Mouse (Mus musculus) cortical plate, adult 2 months (tissue): Measurements from ENCODE around the gene Ifit2. TPM values are rescaled to one million over a fixed set of nuclear protein-coding genes. Genes with fewer than 3 reads are reported as not detected.

ENCODE experiments used
- H3K27ac ChIP-seq: fragments of 200-500 bp; 2 replicates; pipeline ENCODE4 v1.5.1; 2012; ENCODE audit warnings: low read length, control low read depth, inconsistent platforms; ENCODE audit not compliant: insufficient read depth
- H3K4me1 ChIP-seq: fragments of 200-500 bp; 2 replicates; pipeline ENCODE4 v1.6.1; 2011; ENCODE audit warnings: low read length; ENCODE audit not compliant: control insufficient read depth, insufficient read depth
- H3K4me3 ChIP-seq: fragments of 200-500 bp; 2 replicates; pipeline ENCODE4 v1.5.1; 2011; ENCODE audit warnings: mild to moderate bottlenecking, low read length, control low read depth; ENCODE audit not compliant: insufficient read depth
- CTCF ChIP-seq: fragments of 200-500 bp; IDR thresholded peaks from 2 replicates; pipeline ENCODE4 v1.5.1; 2011; ENCODE audit warnings: mild to moderate bottlenecking, control low read depth, low read length; ENCODE audit not compliant: insufficient read depth; ENCODE audit errors: extremely low read depth
- POLR2A ChIP-seq: fragments of 200-500 bp; IDR thresholded peaks from 2 replicates; pipeline ENCODE4 v1.6.1; 2011; ENCODE audit warnings: mild to moderate bottlenecking, low read length, control low read depth; ENCODE audit not compliant: insufficient read depth; ENCODE audit errors: extremely low read depth
- polyA plus RNA-seq: library from polyadenylated mRNA; depleted of rRNA; stranded (reverse); fragments of >200 nt; gene quantifications from 2 replicates; pipeline ENCODE4 v1.2.3, GENCODE M21; 2012

The Ifit2 gene
- polyA plus RNA-seq, 1 experiment = 6.7 TPM

DNA sequence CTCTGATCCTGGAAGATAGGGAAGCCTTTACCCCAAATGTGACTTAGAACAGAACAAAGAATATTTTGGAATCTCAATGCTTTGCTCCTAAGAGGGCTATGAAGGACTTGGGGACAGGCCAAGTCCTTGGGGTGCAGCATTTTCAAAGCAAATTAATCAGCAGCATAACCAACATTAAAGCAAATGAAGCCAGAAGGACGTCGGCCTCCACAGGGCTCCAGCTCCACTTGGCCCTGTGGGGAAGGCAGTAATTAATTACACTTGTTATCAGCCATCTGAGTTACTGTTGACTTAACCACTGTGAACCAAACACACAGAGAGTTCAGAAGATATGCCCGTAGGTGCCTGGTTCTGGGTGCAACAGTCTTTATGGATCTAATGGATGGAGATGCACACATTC, 31.7 kb upstream of the Ifit2 start:
- Histone ChIP-seq H3K4me1 (peaks cover 2% of the 10 kb centered on the region; the same call in 1 of the 2 replicates), H3K27ac (no peak overlapping the region), H3K4me3 (no peak overlapping the region)
- TF ChIP-seq POLR2A (no peak), CTCF (no peak)

DNA sequence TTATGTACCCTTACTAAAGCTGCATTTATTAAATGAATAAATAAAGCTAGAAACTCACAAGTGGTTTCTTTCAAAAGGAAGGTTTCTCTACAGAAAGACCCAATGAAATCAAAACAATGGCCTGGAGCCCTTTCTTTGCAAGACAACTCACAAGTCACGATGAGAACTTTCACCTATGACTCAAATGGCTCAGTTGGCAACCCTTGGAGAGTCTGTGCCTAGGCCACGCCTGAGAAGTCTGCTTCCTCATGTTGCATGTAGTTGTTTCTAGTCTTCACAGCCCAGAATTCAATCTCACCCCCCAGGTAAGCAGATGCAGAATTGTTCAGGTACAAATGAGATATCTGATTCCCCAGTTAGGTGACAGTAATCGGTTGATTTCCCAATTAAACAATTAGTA, 30.8 kb upstream of the Ifit2 start:
- no peak for TF ChIP-seq CTCF
- TF ChIP-seq POLR2A = no peak
- Histone ChIP-seq H3K4me1 (peaks cover 2% of the 10 kb centered on the region; the same call in 1 of the 2 replicates), H3K27ac (no peak overlapping the region), H3K4me3 (no peak overlapping the region)

DNA sequence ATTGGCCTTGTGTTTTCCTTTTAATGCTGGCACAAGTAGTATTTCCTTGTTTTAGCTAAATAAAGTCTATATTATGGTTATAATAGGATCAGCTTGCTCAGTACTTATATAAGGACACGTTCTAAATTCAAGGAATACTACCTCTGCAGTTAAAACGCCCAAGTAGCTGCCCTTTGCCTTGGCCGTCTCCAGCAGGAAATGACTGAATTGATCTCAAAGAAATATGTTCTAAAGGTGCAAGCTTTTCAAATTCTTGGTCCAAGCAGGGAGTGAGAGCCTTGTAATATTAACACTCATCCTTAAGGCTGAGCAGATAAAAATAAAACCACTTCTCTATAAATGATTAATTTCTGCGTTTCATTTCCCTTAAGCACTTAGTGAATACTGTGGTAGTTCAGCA, 30.4 kb upstream of the Ifit2 start:
- TF ChIP-seq CTCF = no peak
- no peak for TF ChIP-seq POLR2A
- H3K27ac ChIP-seq = no peak overlapping the region
- H3K4me3 ChIP-seq = no peak overlapping the region
- peaks cover 2% of the 10 kb centered on the region; the same call in 1 of the 2 replicates for H3K4me1 ChIP-seq

DNA sequence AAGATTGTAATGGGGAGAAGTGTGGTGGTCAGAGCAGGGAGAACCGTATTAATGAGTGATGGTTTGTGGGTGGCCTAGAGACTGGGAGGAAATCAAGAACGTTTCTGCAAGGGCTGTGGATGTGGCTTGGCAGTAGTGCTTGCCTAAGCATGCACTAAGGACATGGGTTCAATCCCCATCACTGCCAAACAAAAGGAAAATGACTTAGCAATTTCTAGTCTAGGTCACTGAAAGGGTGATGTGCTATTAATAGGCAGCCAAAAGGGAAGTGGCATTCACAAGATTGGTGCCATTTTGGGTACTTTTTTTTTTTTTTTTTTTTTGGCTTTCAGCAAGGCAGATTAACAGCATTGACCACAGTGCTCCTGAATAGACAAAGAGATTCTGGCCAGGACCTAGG, 29.1 kb upstream of the Ifit2 start:
- H3K4me3 ChIP-seq = no peak overlapping the region
- TF ChIP-seq POLR2A = no peak
- TF ChIP-seq CTCF = no peak
- peaks cover 6% of the 10 kb centered on the region; the same call in 1 of the 2 replicates for H3K4me1 ChIP-seq
- H3K27ac ChIP-seq = no peak overlapping the region

DNA sequence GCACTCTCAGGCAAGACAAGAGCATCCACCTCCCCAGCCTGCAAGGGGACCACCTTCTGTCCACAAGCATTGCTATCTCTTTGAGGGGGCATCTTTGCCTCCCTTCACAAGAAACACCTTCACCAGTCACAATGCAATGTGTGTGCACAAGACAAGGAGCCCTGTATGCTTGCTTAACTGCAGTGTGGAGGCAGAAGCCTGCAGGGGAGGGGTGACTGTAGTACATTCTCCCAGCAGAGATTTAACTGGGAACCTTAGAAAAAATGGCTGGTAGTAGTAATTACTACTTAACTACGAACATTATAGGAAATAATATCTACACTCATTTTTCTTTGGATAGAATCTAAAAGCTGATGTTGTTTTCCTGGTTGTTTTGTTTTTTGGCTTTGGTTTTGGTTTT, 28.5 kb upstream of the Ifit2 start:
- Histone ChIP-seq H3K4me3 (no peak overlapping the region), H3K27ac (no peak overlapping the region), H3K4me1 (peaks cover 7% of the 10 kb centered on the region; the same call in 1 of the 2 replicates)
- TF ChIP-seq POLR2A (no peak), CTCF (no peak)

DNA sequence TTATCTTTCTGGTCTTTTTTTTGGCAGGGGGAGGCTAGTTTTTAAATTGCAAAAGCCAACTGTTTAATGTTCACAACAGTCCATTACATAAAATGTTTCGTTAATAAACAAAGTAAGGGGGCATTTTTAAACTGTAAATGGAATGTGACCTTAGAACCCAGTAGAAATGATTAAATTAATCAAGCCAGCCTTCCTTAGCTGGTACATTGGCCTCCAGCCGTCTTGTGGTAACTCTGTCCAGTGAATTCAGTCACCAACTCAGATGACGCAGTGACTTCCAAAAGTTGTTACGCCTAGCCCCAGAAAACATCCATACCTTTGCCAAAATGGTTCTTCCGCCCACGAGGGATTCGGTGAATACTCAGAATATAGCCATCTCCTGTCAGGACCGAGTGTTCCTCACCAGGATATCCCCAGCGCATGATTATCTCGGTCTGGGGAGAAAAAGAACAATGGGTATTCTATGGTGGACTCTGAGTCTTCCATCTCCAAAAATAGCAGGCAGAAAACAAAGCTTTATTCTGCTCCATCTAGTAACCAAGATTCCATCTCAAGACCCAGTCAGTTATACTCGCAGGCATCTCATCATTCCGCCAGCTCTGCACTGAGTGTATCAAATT, 27.3 kb upstream of the Ifit2 start:
- Histone ChIP-seq H3K4me3 (no peak overlapping the region), H3K4me1 (peaks cover 7% of the 10 kb centered on the region; the same call in 1 of the 2 replicates), H3K27ac (peak overlapping the region; percentile 86; the same call in 1 of the 2 replicates)
- TF ChIP-seq CTCF = no peak
- TF ChIP-seq POLR2A = no peak

DNA sequence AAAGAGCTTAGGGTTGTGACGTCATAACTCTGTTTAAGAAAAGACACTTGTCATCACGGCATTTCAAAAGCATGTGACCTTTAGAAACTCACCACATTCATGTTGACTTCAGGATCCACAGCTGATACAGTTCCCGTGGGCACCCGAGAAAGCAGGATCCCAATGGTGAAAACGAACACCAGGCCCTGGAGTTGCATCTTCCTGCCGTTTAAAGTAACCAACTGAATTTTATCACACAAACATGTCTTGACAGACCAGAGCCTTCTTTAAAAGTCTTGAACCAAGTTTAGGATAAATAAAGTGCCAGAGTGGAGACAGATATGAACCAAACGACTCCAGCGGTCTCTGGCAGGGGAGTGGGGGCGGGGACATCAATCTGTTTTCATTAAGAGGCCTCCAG, 25.8 kb upstream of the Ifit2 start:
- H3K4me1 ChIP-seq = peaks cover 7% of the 10 kb centered on the region; the same call in 1 of the 2 replicates
- no peak overlapping the region for H3K27ac ChIP-seq
- TF ChIP-seq CTCF (no peak), POLR2A (no peak)
- H3K4me3 ChIP-seq = no peak overlapping the region

DNA sequence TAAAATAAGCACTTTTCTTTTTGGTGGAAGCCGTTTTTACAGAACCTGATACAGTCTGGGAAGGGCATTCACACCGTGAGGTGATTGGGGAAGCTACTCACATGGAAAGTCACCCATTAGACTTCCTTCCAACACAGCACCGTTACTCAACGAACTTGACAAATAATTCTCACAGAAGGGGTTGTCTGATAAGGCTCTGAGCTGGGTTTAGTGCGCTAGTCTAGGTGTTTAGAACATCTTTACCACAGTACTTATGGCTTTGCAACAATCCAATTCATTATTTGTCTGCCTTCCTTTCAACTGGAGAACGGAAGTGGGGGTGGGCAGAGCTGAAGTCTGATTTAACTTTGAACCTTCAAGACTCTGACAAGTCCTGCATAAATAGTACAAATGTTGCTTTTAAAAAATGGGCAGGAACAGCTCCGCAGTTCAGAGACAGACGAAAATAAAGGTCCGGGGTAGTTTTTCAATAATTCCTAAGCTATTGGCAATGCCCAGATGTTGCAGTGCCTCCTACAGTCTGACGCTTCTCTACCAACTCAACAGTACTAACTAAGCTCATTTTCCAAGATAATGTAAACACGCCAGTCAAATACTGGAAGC, 24.1 kb upstream of the Ifit2 start:
- TF ChIP-seq POLR2A = no peak
- no peak for TF ChIP-seq CTCF
- Histone ChIP-seq H3K4me3 (peak overlapping the region; percentile 79), H3K27ac (peak overlapping the region; percentile 81)

DNA sequence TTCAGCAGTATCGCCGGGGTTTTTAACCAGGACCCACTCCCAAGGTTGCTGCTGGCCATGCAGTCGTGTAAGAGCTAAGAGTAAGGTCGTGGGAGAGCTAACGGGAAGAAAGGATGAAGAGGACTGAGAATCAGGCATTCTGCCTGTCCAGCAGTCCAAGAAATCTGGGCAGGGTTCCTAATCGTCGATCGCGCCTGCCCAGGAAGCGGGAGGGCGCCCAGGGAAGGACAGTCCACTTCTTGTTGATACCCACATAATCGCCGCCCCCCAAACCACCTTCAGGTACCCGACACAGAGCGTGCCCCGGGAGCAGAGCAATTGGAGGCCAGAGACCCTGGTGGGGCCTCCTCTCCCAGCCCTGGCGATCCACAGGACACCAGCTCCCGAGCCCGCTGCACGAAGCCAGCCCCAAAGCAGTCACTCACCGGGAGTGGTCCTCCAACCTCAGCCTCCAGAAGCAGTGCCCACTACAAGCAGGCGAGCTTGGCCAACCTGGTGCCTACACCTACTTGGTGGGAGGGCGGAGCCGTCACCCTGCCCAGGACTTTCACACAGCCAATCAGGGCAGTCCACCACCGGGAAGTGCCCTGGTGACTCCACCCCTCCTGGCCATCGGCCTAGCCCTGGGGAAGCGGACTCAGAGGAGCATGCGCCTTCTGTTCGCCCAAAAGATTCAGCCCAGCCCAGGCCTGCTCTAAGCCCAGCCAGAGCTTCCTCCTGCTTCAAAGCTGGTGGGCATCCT, 23.4 kb upstream of the Ifit2 start, which contains the start of gene Lipa:
Lipa (minus strand) TSS at position 534 of the 742 bp plus-strand sequence.
- H3K27ac ChIP-seq = peak within 1 kb of the TSS; percentile 81
- H3K4me3 ChIP-seq = peak within 1 kb of the TSS; percentile 79
- TF ChIP-seq CTCF = no peak
- TF ChIP-seq POLR2A = peak; percentile 92
- H3K4me1 ChIP-seq = peaks cover 5% of the 10 kb centered on the region; the same call in 1 of the 2 replicates

More for the DNA sequence above, 24.1 kb upstream of the Ifit2 start:
- H3K4me1 ChIP-seq = peaks cover 7% of the 10 kb centered on the region; the same call in 1 of the 2 replicates
